8 mouse cellular contexts compared by ENCODE assay signal in genomic region chr2:122312722-122313417, GRCm38 (mm10). TPM values are rescaled to one million over a fixed set of nuclear protein-coding genes. Genes with fewer than 3 reads are reported as not detected.
DNase-seq lines count a peak whose midpoint lies in the region; ATAC-seq and TF ChIP-seq lines count a peak whose summit lies in the region.

No protein-coding gene starts in this region.

- H3K4me1 ChIP-seq in hindbrain, postnatal 0 days (ENCODE audit: insufficient read depth, low read length): no peaks in the 10 kb centered on the region
- H3K4me1 ChIP-seq in liver, adult 2 months (ENCODE audit: control insufficient read depth, insufficient read depth, low read length): peaks cover 5% of the 10 kb centered on the region
- no peaks in the 10 kb centered on the region; the same call in 1 of the 2 replicates for H3K4me1 ChIP-seq in midbrain, postnatal 0 days (ENCODE audit: insufficient read depth, low read length)
- H3K4me1 ChIP-seq in stomach, embryonic 16.5 days (ENCODE audit: control insufficient read depth, insufficient read depth, low read length): no peaks in the 10 kb centered on the region; the same call in 1 of the 2 replicates

- peak; percentile 46 to 53 for DNase-seq in right cerebral cortex, adult 2 months (ENCODE audit: low spot score in 2 of 2)
- no peak for DNase-seq in right cerebral cortex, postnatal 36 days (ENCODE audit: low spot score in 2 of 2)
- DNase-seq in cerebellum, postnatal 25 days: peak; percentile 76 to 84
- peak; percentile 49 to 51 for DNase-seq in frontal cortex, postnatal 36 days (ENCODE audit: low spot score in 2 of 2)
- DNase-seq in hindbrain, postnatal 0 days (ENCODE audit: low spot score): peak; percentile 85
- DNase-seq in liver, adult 2 months (ENCODE audit: extremely low read depth, low read depth, low spot score): peak; percentile 36
- peak; percentile 78 for DNase-seq in midbrain, postnatal 0 days (ENCODE audit: low spot score)

- H3K9me3 ChIP-seq in hindbrain, postnatal 0 days (ENCODE audit: low read length): no peaks in the 10 kb centered on the region
- no peaks in the 10 kb centered on the region for H3K9me3 ChIP-seq in midbrain, postnatal 0 days (ENCODE audit: low read length)
- no peaks in the 10 kb centered on the region for H3K9me3 ChIP-seq in stomach, embryonic 16.5 days (replicated peaks; ENCODE audit: control insufficient read depth, low read length)

- no peak for TF ChIP-seq POLR2A in liver, adult 2 months (IDR thresholded peaks at IDR 0.05; ENCODE audit: extremely low read depth, insufficient read depth, low read length)

- no peaks in the 10 kb centered on the region for H3K36me3 ChIP-seq in hindbrain, postnatal 0 days (ENCODE audit: insufficient read depth, low read length)
- no peaks in the 10 kb centered on the region for H3K36me3 ChIP-seq in liver, adult 2 months (ENCODE audit: control insufficient read depth, insufficient read depth, low read length)
- H3K36me3 ChIP-seq in midbrain, postnatal 0 days (ENCODE audit: insufficient read depth, low read length): no peaks in the 10 kb centered on the region
- H3K36me3 ChIP-seq in stomach, embryonic 16.5 days (ENCODE audit: control insufficient read depth, insufficient read depth, low read length): no peaks in the 10 kb centered on the region

- H3K4me3 ChIP-seq in hindbrain, postnatal 0 days (ENCODE audit: low read length): peak overlapping the region; percentile 28
- H3K4me3 ChIP-seq in liver, adult 2 months (ENCODE audit: insufficient read depth, low read depth, low read length): peak overlapping the region; percentile 34; the same call in 1 of the 2 replicates
- peak overlapping the region; percentile 19; the same call in 1 of the 2 replicates for H3K4me3 ChIP-seq in midbrain, postnatal 0 days (ENCODE audit: low read depth, low read length)
- peak overlapping the region; percentile 37 for H3K4me3 ChIP-seq in stomach, embryonic 16.5 days (replicated peaks; ENCODE audit: low read length)

- peak; percentile 79 for TF ChIP-seq CTCF in hindbrain, postnatal 0 days (IDR thresholded peaks at IDR 0.05; ENCODE audit: low read depth)
- TF ChIP-seq CTCF in liver, adult 2 months (IDR thresholded peaks at IDR 0.05; ENCODE audit: low read depth, low read length): peak; percentile 74
- TF ChIP-seq CTCF in midbrain, postnatal 0 days (IDR thresholded peaks at IDR 0.05): peak; percentile 74

- peak overlapping the region; percentile 48 for H3K4me2 ChIP-seq in hindbrain, postnatal 0 days (ENCODE audit: low read depth, low read length)
- H3K4me2 ChIP-seq in midbrain, postnatal 0 days (ENCODE audit: low read depth, low read length, poor library complexity, severe bottlenecking): peak overlapping the region; percentile 46
- H3K4me2 ChIP-seq in stomach, embryonic 16.5 days (ENCODE audit: low read depth, low read length): peak overlapping the region; percentile 48

- no peak overlapping the region for H3K9ac ChIP-seq in hindbrain, postnatal 0 days (replicated peaks; ENCODE audit: low read length)
- H3K9ac ChIP-seq in liver, adult 2 months (ENCODE audit: low read depth, low read length): no peak overlapping the region
- no peak overlapping the region for H3K9ac ChIP-seq in midbrain, postnatal 0 days (replicated peaks; ENCODE audit: low read length, poor library complexity, severe bottlenecking)
- H3K9ac ChIP-seq in stomach, embryonic 16.5 days (ENCODE audit: low read length): peak overlapping the region; percentile 40

- WGBS in hindbrain, postnatal 0 days: 6% methylated on average over 27 of the region's 27 CpGs
- WGBS in liver, adult 2 months: 3% methylated on average over 27 of the region's 27 CpGs
- WGBS in midbrain, postnatal 0 days: 5% methylated on average over 27 of the region's 27 CpGs
- 4% methylated on average over 27 of the region's 27 CpGs for WGBS in stomach, embryonic 16.5 days

- no peak overlapping the region for H3K27ac ChIP-seq in hindbrain, postnatal 0 days
- H3K27ac ChIP-seq in liver, adult 2 months (replicated peaks; ENCODE audit: insufficient read depth, low read depth, low read length): no peak overlapping the region
- H3K27ac ChIP-seq in midbrain, postnatal 0 days (ENCODE audit: low read depth, low read length): no peak overlapping the region
- H3K27ac ChIP-seq in stomach, embryonic 16.5 days (ENCODE audit: low read length): peak overlapping the region; percentile 4; the same call in 1 of the 2 replicates

- H3K27me3 ChIP-seq in hindbrain, postnatal 0 days (ENCODE audit: insufficient read depth, low read length): peaks cover 27% of the 10 kb centered on the region
- no peaks in the 10 kb centered on the region; the same call in none of the 2 replicates for H3K27me3 ChIP-seq in liver, adult 2 months (ENCODE audit: control insufficient read depth, insufficient read depth, low read length)
- H3K27me3 ChIP-seq in midbrain, postnatal 0 days (ENCODE audit: insufficient read depth, low read length): peaks cover 20% of the 10 kb centered on the region
- H3K27me3 ChIP-seq in stomach, embryonic 16.5 days (ENCODE audit: control insufficient read depth, insufficient read depth, low read length): peaks cover 32% of the 10 kb centered on the region

- peak; percentile 54 for ATAC-seq in hindbrain, postnatal 0 days
- peak; percentile 42 for ATAC-seq in midbrain, postnatal 0 days (ENCODE audit: low FRiP score)
- ATAC-seq in stomach, embryonic 16.5 days (ENCODE audit: insufficient read depth, low FRiP score): peak; percentile 77; the same call in 1 of the 2 replicates

- no peaks in the 10 kb centered on the region for H3K79me2 ChIP-seq in liver, adult 2 months (ENCODE audit: control insufficient read depth, insufficient read depth, low read length)

RNA-seq across cellular contexts. Expression of gene Duoxa1, which starts 0.7 kb away (rescaled TPM):
- total RNA-seq in hindbrain, postnatal 0 days (2014; rRNA removed): not detected in 2 replicates
- 0.35 TPM in 2 replicates for polyA plus RNA-seq in hindbrain, postnatal 0 days (2015; fragmentation: Nextera tagmentation; extraction: Ambion mirVana)
- total RNA-seq in liver, adult 2 months (2014; rRNA removed): not detected in 2 replicates
- polyA plus RNA-seq in liver, adult 2 months (2012; rRNA removed): not detected in 2 replicates
- total RNA-seq in midbrain, postnatal 0 days (2014; rRNA removed): not detected in 2 replicates
- 0.41 and 0.44 TPM in 2 replicates for polyA plus RNA-seq in midbrain, postnatal 0 days (2015; fragmentation: Nextera tagmentation; extraction: Ambion mirVana)
- polyA plus RNA-seq in stomach, embryonic 16.5 days (2015; fragmentation: Nextera tagmentation; extraction: Ambion mirVana): 11.4 and 17.4 TPM in 2 replicates

RNA-seq across cellular contexts. Expression of gene Duox1, which starts 2.6 kb away (rescaled TPM):
- total RNA-seq in hindbrain, postnatal 0 days (2014; rRNA removed): 0.10 and 0.11 TPM in 2 replicates
- polyA plus RNA-seq in hindbrain, postnatal 0 days (2015; fragmentation: Nextera tagmentation; extraction: Ambion mirVana): 0.10 and 0.14 TPM in 2 replicates
- not detected in 2 replicates for total RNA-seq in liver, adult 2 months (2014; rRNA removed)
- not detected in 2 replicates for polyA plus RNA-seq in liver, adult 2 months (2012; rRNA removed)
- total RNA-seq in midbrain, postnatal 0 days (2014; rRNA removed): 0.24 and 0.33 TPM in 2 replicates
- 0.11 and 0.16 TPM in 2 replicates for polyA plus RNA-seq in midbrain, postnatal 0 days (2015; fragmentation: Nextera tagmentation; extraction: Ambion mirVana)
- 2.7 and 4.3 TPM in 2 replicates for polyA plus RNA-seq in stomach, embryonic 16.5 days (2015; fragmentation: Nextera tagmentation; extraction: Ambion mirVana)

RNA-seq across cellular contexts. Expression of gene Duoxa2, which starts 14.2 kb away (rescaled TPM):
- total RNA-seq in hindbrain, postnatal 0 days (2014; rRNA removed): 0.37 and 0.93 TPM in 2 replicates
- 0.38 and 0.73 TPM in 2 replicates for polyA plus RNA-seq in hindbrain, postnatal 0 days (2015; fragmentation: Nextera tagmentation; extraction: Ambion mirVana)
- total RNA-seq in liver, adult 2 months (2014; rRNA removed): 0.09 TPM in 1 of 2 replicates, not detected in the other
- polyA plus RNA-seq in liver, adult 2 months (2012; rRNA removed): not detected in 2 replicates
- total RNA-seq in midbrain, postnatal 0 days (2014; rRNA removed): 0.49 and 0.61 TPM in 2 replicates
- polyA plus RNA-seq in midbrain, postnatal 0 days (2015; fragmentation: Nextera tagmentation; extraction: Ambion mirVana): 0.43 and 0.82 TPM in 2 replicates
- 3.4 and 6.1 TPM in 2 replicates for polyA plus RNA-seq in stomach, embryonic 16.5 days (2015; fragmentation: Nextera tagmentation; extraction: Ambion mirVana)

RNA-seq across cellular contexts. Expression of gene Duox2, which starts 14.6 kb away (rescaled TPM):
- 0.16 TPM in 1 of 2 replicates, not detected in the other for total RNA-seq in hindbrain, postnatal 0 days (2014; rRNA removed)
- polyA plus RNA-seq in hindbrain, postnatal 0 days (2015; fragmentation: Nextera tagmentation; extraction: Ambion mirVana): 0.05 TPM in 1 of 2 replicates, not detected in the other
- 0.07 TPM in 1 of 2 replicates, not detected in the other for total RNA-seq in liver, adult 2 months (2014; rRNA removed)
- 0.02 and 0.04 TPM in 2 replicates for polyA plus RNA-seq in liver, adult 2 months (2012; rRNA removed)
- 0.05 and 0.14 TPM in 2 replicates for total RNA-seq in midbrain, postnatal 0 days (2014; rRNA removed)
- 0.09 and 0.17 TPM in 2 replicates for polyA plus RNA-seq in midbrain, postnatal 0 days (2015; fragmentation: Nextera tagmentation; extraction: Ambion mirVana)
- polyA plus RNA-seq in stomach, embryonic 16.5 days (2015; fragmentation: Nextera tagmentation; extraction: Ambion mirVana): 1.6 and 2.6 TPM in 2 replicates

RNA-seq across cellular contexts. Expression of gene Shf, which starts 56.1 kb away (rescaled TPM):
- total RNA-seq in hindbrain, postnatal 0 days (2014; rRNA removed): 131 and 134 TPM in 2 replicates
- polyA plus RNA-seq in hindbrain, postnatal 0 days (2015; fragmentation: Nextera tagmentation; extraction: Ambion mirVana): 12.2 and 13.0 TPM in 2 replicates
- 6.6 and 6.7 TPM in 2 replicates for total RNA-seq in liver, adult 2 months (2014; rRNA removed)
- polyA plus RNA-seq in liver, adult 2 months (2012; rRNA removed): 8.1 and 14.0 TPM in 2 replicates
- total RNA-seq in midbrain, postnatal 0 days (2014; rRNA removed): 95.6 and 138 TPM in 2 replicates
- 9.2 and 11.6 TPM in 2 replicates for polyA plus RNA-seq in midbrain, postnatal 0 days (2015; fragmentation: Nextera tagmentation; extraction: Ambion mirVana)
- 1.1 and 2.5 TPM in 2 replicates for polyA plus RNA-seq in stomach, embryonic 16.5 days (2015; fragmentation: Nextera tagmentation; extraction: Ambion mirVana)

Comparison
In these comparisons a context has a peak if more than half of its experiments do, and no peak if none do; other contexts are left out.
1. DNase-seq: peak in right cerebral cortex, adult 2 months (2 of 2), cerebellum, postnatal 25 days (2 of 2), frontal cortex, postnatal 36 days (2 of 2), hindbrain, postnatal 0 days (single experiment), liver, adult 2 months (single experiment) and midbrain, postnatal 0 days (single experiment); none in right cerebral cortex, postnatal 36 days (0 of 2).
2. Peak in every context shown above with its lines, with median percentiles within 50 percentile points of each other: ATAC-seq, H3K4me2 ChIP-seq, H3K4me3 ChIP-seq and CTCF ChIP-seq.